Mouse (Mus musculus) ES-E14 (cell line): Measurements from ENCODE around the gene Sat2. TPM values are rescaled to one million over a fixed set of nuclear protein-coding genes. Genes with fewer than 3 reads are reported as not detected.
"Not testable (repeated sequence)": the region's sequence is repeated elsewhere in the genome, so short reads cannot be mapped to it uniquely, and the experiment has no call there.

ENCODE experiments used
- DNase-seq: peaks from one replicate; pipeline ENCODE4 v3.0.0-alpha.2; 2013; ENCODE audit warnings: low read depth, low spot score
- H3K27ac ChIP-seq: 2 replicates; pipeline ENCODE4 v1.5.1; 2012; ENCODE audit warnings: low read depth, mild to moderate bottlenecking, low read length, moderate library complexity, mixed read lengths; ENCODE audit not compliant: poor library complexity, insufficient read depth, severe bottlenecking
- H3K36me3 ChIP-seq: 2 replicates; pipeline ENCODE4 v1.6.1; 2012; ENCODE audit warnings: mild to moderate bottlenecking, low read length, moderate library complexity, mixed read lengths; ENCODE audit not compliant: control insufficient read depth, poor library complexity, insufficient read depth, severe bottlenecking
- H3K4me1 ChIP-seq, 2 experiments: fragments of 150-350 bp in 1 of 2; sonication (generic) in 1 of 2; 2 replicates each; pipeline ENCODE4 v1.6.1; 2012; ENCODE audit warnings: low read length in 2 of 2, mild to moderate bottlenecking in 1 of 2, mixed read lengths in 1 of 2; ENCODE audit not compliant: control insufficient read depth in 2 of 2, insufficient read depth in 2 of 2, poor library complexity in 1 of 2
- H3K4me3 ChIP-seq, 2 experiments: fragments of 150-350 bp in 1 of 2; sonication (generic) in 1 of 2; 2 replicates each; pipeline ENCODE4 v1.5.1; 2012; ENCODE audit warnings: low read length in 2 of 2, low read depth in 1 of 2, mild to moderate bottlenecking in 1 of 2, mixed read lengths in 1 of 2; ENCODE audit not compliant: insufficient read depth in 1 of 2, poor library complexity in 1 of 2, severe bottlenecking in 1 of 2
- H3K9ac ChIP-seq: 2 replicates; pipeline ENCODE4 v1.6.1; 2012; ENCODE audit warnings: low read depth, mild to moderate bottlenecking, low read length, mixed read lengths; ENCODE audit not compliant: poor library complexity, insufficient read depth, severe bottlenecking
- H3K9me3 ChIP-seq: fragments of 150-350 bp; sonication (generic); 2 replicates; pipeline ENCODE4 v1.6.1; 2012; ENCODE audit warnings: low read depth, mild to moderate bottlenecking, low read length; ENCODE audit not compliant: control insufficient read depth, insufficient read depth
- CHD2 ChIP-seq: IDR thresholded peaks from 2 replicates; pipeline ENCODE4 v1.6.1; 2014; ENCODE audit warnings: mild to moderate bottlenecking, low read depth, low read length, inconsistent platforms
- HCFC1 ChIP-seq: IDR thresholded peaks from 2 replicates; pipeline ENCODE4 v1.6.1; 2012; ENCODE audit warnings: low read length, inconsistent platforms, borderline replicate concordance; ENCODE audit not compliant: insufficient read depth
- MAFK ChIP-seq: IDR thresholded peaks from 2 replicates; pipeline ENCODE4 v1.6.1; 2014; ENCODE audit warnings: mild to moderate bottlenecking, low read depth, low read length, inconsistent platforms; ENCODE audit not compliant: insufficient read depth
- ZC3H11A ChIP-seq: IDR thresholded peaks from 2 replicates; pipeline ENCODE4 v1.6.1; 2012; ENCODE audit warnings: low read depth, mild to moderate bottlenecking, inconsistent platforms, low read length, borderline replicate concordance
- ZNF384 ChIP-seq: IDR thresholded peaks from 2 replicates; pipeline ENCODE4 v1.6.1; 2012; ENCODE audit warnings: low read depth, low read length, inconsistent platforms
- in situ Hi-C, 2 experiments: fragments of 600-800 bp; cut with MboI; formaldehyde crosslinking; loops; one replicate each; pipeline ENCODE4 v1.15.1; 2025; ENCODE audit warnings: low sequenced_read_pairs in 2 of 2, inconsistent platforms in 1 of 2; ENCODE audit not compliant: unreplicated experiment in 2 of 2
- total RNA-seq: library from RNA; depleted of rRNA; stranded (reverse); fragments of 300-350 nt; gene quantifications from 2 replicates; pipeline ENCODE4 v1.2.3, GENCODE M21; 2012

The Sat2 gene
- total RNA-seq, 1 experiment: 3.6 TPM

DNA sequence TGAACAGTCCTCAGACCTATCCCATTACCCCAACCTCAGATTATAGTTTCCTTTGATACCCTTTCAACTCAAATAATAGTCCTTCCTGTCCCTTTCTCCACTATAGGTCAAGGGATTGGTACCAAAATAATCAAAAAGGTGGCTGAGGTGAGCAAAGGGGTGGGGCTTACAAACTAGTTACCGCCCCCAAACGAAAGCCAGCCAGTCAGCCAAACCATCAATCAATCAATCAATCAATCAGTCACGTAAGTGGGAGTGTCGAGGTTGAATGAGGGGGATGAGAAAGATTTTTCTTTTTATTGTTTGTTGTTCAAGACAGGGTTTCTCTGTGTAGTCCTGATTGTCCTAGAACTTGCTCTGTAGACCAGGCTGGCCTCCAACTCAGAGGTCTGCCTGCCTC lies 1.2 kb downstream of the Sat2 start:
- H3K4me3 ChIP-seq: peak overlapping the region in 1 of 2 experiments; percentile 88; a peak in 2 of 4 replicates
- DNase-seq: no peak
- in situ Hi-C loops: no loop called here
- H3K4me1 ChIP-seq: peaks cover 2 to 9% of the 10 kb centered on the region in 2 experiments; a peak in 2 of 4 replicates
- TF ChIP-seq MAFK (no peak), ZC3H11A (no peak), HCFC1 (no peak), ZNF384 (no peak), CHD2 (no peak)
- peak overlapping the region; percentile 3; the same call in 1 of the 2 replicates for H3K9ac ChIP-seq
- no peaks in the 10 kb centered on the region for H3K36me3 ChIP-seq
- H3K9me3 ChIP-seq: no peaks in the 10 kb centered on the region
- no peak overlapping the region for H3K27ac ChIP-seq

DNA sequence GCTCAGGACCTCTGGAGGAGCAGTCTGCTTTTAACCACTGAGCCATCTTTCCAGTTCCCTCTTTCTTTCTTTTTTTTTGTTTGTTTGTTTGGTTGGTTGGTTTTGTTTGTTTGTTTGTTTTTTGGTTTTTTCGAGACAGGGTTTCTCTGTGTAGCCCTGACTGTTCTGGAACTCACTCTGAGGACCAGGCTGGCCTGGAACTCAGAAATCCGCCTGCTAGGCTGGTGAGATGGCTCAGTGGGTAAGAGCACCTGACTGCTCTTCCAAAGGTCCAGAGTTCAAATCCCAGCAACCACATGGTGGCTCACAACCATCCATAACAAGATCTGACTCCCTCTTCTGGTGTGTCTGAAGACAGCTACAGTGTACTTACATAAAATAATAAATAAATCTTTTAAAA lies 2.5 kb downstream of the Sat2 start:
- H3K9me3 ChIP-seq, in situ Hi-C loops, H3K4me1 ChIP-seq, H3K4me3 ChIP-seq, DNase-seq, H3K9ac ChIP-seq, H3K36me3 ChIP-seq, H3K27ac ChIP-seq: not testable (repeated sequence)

DNA sequence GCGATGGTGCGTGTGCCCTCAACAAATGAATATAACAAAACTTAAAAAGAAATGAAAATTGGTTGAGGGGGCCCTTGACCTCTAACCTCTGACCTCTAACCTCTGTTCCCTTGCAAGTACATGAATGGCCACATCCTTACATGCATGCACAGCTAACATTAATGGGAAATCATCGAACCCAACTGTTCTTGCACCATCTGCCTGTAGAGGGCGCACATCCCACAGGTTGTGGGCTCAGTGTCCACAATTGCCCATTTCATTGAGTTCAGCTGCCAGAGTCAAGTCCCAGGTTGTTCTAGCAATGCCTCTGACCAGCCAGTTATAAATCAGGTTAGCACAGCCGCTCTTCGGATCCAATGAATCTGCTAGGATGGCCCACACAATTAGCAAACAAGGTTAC lies 6.5 kb downstream of the Sat2 start:
- Histone ChIP-seq H3K9me3 (no peaks in the 10 kb centered on the region), H3K4me1 (peaks cover under 1 to 2% of the 10 kb centered on the region in 2 experiments; a peak in 1 of 4 replicates), H3K36me3 (no peaks in the 10 kb centered on the region), H3K9ac (no peak overlapping the region), H3K4me3 (no peak overlapping the region), H3K27ac (no peak overlapping the region)
- in situ Hi-C loops: no loop called here
- TF ChIP-seq MAFK: no peak
- peak; percentile 76; the same call in 1 of the 2 replicates for TF ChIP-seq CHD2
- TF ChIP-seq HCFC1: no peak
- TF ChIP-seq ZNF384: no peak
- 0 out of 2 replicates have a peak, but pooled peaks have one; percentile 3 for TF ChIP-seq ZC3H11A
- peak; percentile 83 for DNase-seq

DNA sequence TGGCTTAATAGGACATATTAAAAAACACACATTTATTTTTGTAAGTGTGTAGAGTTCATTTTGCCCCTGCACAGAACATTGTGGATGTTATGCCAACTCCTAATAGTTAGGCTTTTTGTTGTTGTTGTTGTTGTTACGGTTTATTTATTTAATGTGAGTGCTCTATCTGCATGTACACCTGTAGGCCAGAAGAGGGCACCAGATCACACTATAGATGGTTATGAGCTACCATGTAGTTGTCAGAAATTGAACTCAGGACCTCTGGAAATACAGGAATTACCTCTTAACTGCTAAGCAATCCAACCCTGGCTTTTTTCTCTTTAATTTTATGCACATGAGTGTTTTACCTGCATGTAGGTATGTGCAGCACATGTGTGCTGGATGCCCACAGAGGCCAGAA lies 8.0 kb downstream of the Sat2 start:
- TF ChIP-seq CHD2 (no peak), ZNF384 (no peak), MAFK (no peak)
- Histone ChIP-seq H3K27ac (no peak overlapping the region), H3K9ac (no peak overlapping the region), H3K36me3 (no peaks in the 10 kb centered on the region), H3K9me3 (no peaks in the 10 kb centered on the region), H3K4me3 (no peak overlapping the region), H3K4me1 (peaks cover 0 to 3% of the 10 kb centered on the region in 2 experiments; a peak in 1 of 4 replicates)
- in situ Hi-C loops: no loop called here
- no peak for DNase-seq

DNA sequence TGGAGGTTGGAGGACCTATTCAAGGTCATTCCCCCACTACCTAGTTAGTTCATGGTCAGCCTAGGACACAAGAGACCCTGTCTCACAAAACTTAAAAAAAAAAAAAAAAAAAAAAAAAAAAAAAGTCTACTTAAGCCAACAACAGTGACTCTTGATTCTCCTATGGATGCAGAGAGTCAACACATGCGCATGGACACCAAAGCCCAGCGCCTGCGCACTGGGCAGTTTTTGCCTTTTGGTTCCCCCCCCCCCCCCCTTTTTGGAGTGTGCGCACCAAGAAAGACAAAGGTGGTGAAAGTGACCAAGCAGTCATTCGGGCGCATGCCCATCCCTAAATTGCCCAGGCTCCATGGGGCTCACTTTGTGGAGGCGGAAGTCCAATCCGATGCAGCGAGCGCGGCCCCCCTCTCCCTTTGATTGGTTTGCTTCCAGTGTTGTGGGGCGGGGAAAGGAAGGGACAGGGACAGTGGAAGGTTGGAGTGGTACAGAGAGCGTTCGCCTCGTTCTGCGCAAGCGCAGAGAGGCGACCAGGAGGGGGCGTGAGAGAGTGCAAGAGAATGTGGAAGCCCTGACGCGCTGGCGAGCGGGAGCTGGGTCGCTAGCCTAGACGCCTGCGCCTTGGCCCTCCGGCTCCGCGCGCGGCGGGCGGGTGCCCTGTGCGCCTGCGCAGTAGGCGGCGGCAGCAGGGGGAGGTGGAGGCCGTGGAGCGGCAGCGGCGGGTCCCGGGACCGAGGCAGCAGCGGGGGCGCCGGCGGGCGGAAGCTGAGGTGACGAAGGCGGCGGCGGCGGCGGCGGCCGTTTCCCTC lies 10.7 kb downstream of the Sat2 start, which contains the start of gene Fxr2:
Gene Fxr2, plus strand, starts transcription at position 707 of the 806 bp plus-strand sequence.
- H3K4me1 ChIP-seq: peaks cover 2 to 6% of the 10 kb centered on the region in 2 experiments; a peak in 2 of 4 replicates
- peak; percentile 100 for DNase-seq
- H3K36me3 ChIP-seq: peaks cover 3% of the 10 kb centered on the region; the same call in 1 of the 2 replicates
- H3K4me3 ChIP-seq: peak within 1 kb of the TSS; percentile 85 to 96
- no peaks in the 10 kb centered on the region for H3K9me3 ChIP-seq
- in situ Hi-C loops: no loop called here
- peak within 1 kb of the TSS; percentile 89 for H3K27ac ChIP-seq
- TF ChIP-seq MAFK: no peak
- TF ChIP-seq ZC3H11A: no peak
- peak; percentile 98 for TF ChIP-seq ZNF384
- TF ChIP-seq HCFC1: peak; percentile 59; the same call in 1 of the 2 replicates
- no peak for TF ChIP-seq CHD2
- H3K9ac ChIP-seq: peak within 1 kb of the TSS; percentile 96
